Mouse (Mus musculus) limb, embryonic 15.5 days (tissue): ENCODE measurements around the gene Stk16. TPM values are rescaled to one million over a fixed set of nuclear protein-coding genes. Genes with fewer than 3 reads are reported as not detected.

Source experiments
- ATAC-seq: fragments of 200-750 bp; cut with Nextera tagmentation; 2 replicates; pipeline ENCODE4 v1.8.0; 2017; ENCODE audit warnings: low read depth, moderate TSS enrichment; ENCODE audit not compliant: insufficient number of reproducible peaks, low FRiP score, low TSS enrichment
- H3K27ac ChIP-seq: fragments of 300-500 bp; sonication (generic); 2 replicates; pipeline ENCODE4 v1.5.1; 2015; ENCODE audit warnings: moderate library complexity, mild to moderate bottlenecking, inconsistent platforms
- H3K27me3 ChIP-seq: fragments of 300-500 bp; sonication (generic); 2 replicates; pipeline ENCODE4 v1.6.1; 2015; ENCODE audit warnings: inconsistent platforms
- H3K36me3 ChIP-seq: fragments of 300-500 bp; sonication (generic); 2 replicates; pipeline ENCODE4 v1.6.1; 2015; ENCODE audit warnings: inconsistent platforms
- H3K4me1 ChIP-seq: fragments of 300-500 bp; sonication (generic); 2 replicates; pipeline ENCODE4 v1.6.1; 2015; ENCODE audit warnings: inconsistent platforms
- H3K4me2 ChIP-seq: fragments of 300-500 bp; sonication (generic); 2 replicates; pipeline ENCODE4 v1.6.1; 2015; ENCODE audit warnings: mild to moderate bottlenecking, inconsistent platforms
- H3K4me3 ChIP-seq: fragments of 300-500 bp; sonication (generic); 2 replicates; pipeline ENCODE4 v1.5.1; 2015; ENCODE audit warnings: mild to moderate bottlenecking, inconsistent platforms
- H3K9ac ChIP-seq: fragments of 300-500 bp; sonication (generic); 2 replicates; pipeline ENCODE4 v1.6.1; 2015; ENCODE audit warnings: inconsistent platforms
- H3K9me3 ChIP-seq: fragments of 300-500 bp; sonication (generic); 2 replicates; pipeline ENCODE4 v1.6.1; 2016; ENCODE audit warnings: inconsistent platforms
- WGBS: fragments of 180-500 bp; shearing (Covaris S2); methylation state at CpG from one replicate; pipeline ENCODE4 v1.1.7; 2015; 5-methylcytosine and 5-hydroxymethylcytosine counted together
- polyA plus RNA-seq: library from polyadenylated mRNA; unstranded; fragments of >200 nt; fragmentation: Nextera tagmentation; extraction: Ambion mirVana; gene quantifications from 2 replicates; pipeline ENCODE4 v1.2.1, GENCODE M21; 2015

The Stk16 gene
- polyA plus RNA-seq, 1 experiment from 2014 or later = 119 TPM

GRCm38 (mm10) chr1:75187914-75188483, 22.6 kb upstream of the Stk16 start:
- Histone ChIP-seq H3K36me3 (peaks cover 52% of the 10 kb centered on the region), H3K9me3 (no peaks in the 10 kb centered on the region), H3K27ac (no peak overlapping the region), H3K9ac (no peak overlapping the region), H3K27me3 (no peaks in the 10 kb centered on the region), H3K4me2 (no peak overlapping the region), H3K4me3 (no peak overlapping the region), H3K4me1 (peaks cover 16% of the 10 kb centered on the region)
- 84% methylated on average over 2 of the region's 2 CpGs for WGBS
- no peak for ATAC-seq

GRCm38 (mm10) chr1:75190577-75190976, 20.1 kb upstream of the Stk16 start:
- no peak for ATAC-seq
- Histone ChIP-seq H3K4me2 (peak overlapping the region; percentile 86; the same call in 1 of the 2 replicates), H3K36me3 (peaks cover 38% of the 10 kb centered on the region), H3K27me3 (no peaks in the 10 kb centered on the region), H3K9me3 (no peaks in the 10 kb centered on the region), H3K4me3 (no peak overlapping the region), H3K4me1 (peaks cover 22% of the 10 kb centered on the region), H3K9ac (no peak overlapping the region), H3K27ac (no peak overlapping the region)
- 57% methylated on average over 2 of the region's 2 CpGs for WGBS

GRCm38 (mm10) chr1:75191258-75191621, 19.4 kb upstream of the Stk16 start:
- peak overlapping the region; percentile 85 for H3K9ac ChIP-seq
- ATAC-seq = no peak
- peak overlapping the region; percentile 94 for H3K27ac ChIP-seq
- 38% methylated on average over 5 of the region's 5 CpGs for WGBS
- H3K27me3 ChIP-seq = no peaks in the 10 kb centered on the region
- H3K36me3 ChIP-seq = peaks cover 38% of the 10 kb centered on the region
- H3K4me3 ChIP-seq = peak overlapping the region; percentile 79
- no peaks in the 10 kb centered on the region for H3K9me3 ChIP-seq
- H3K4me2 ChIP-seq = peak overlapping the region; percentile 86
- peaks cover 22% of the 10 kb centered on the region for H3K4me1 ChIP-seq

GRCm38 (mm10) chr1:75191622-75192402, 18.8 kb upstream of the Stk16 start, which contains the start of the genes Ankzf1 and Atg9a:
Gene Ankzf1 (plus strand): TSS chr1:75192151.
Gene Atg9a (minus strand): TSS chr1:75192196.
- peak within 1 kb of the TSS; percentile 94 for H3K27ac ChIP-seq
- H3K9ac ChIP-seq = peak within 1 kb of the TSS; percentile 85
- peaks cover 38% of the 10 kb centered on the region for H3K36me3 ChIP-seq
- ATAC-seq = peak; percentile 98
- peak within 1 kb of the TSS; percentile 86 for H3K4me2 ChIP-seq
- H3K27me3 ChIP-seq = no peaks in the 10 kb centered on the region
- no peaks in the 10 kb centered on the region for H3K9me3 ChIP-seq
- peak within 1 kb of the TSS; percentile 79 for H3K4me3 ChIP-seq
- under 1% methylated on average over 55 of the region's 56 CpGs for WGBS
- peaks cover 22% of the 10 kb centered on the region for H3K4me1 ChIP-seq

- Histone ChIP-seq H3K4me3 (peak overlapping the region; percentile 79), H3K9me3 (no peaks in the 10 kb centered on the region), H3K36me3 (peaks cover 36% of the 10 kb centered on the region), H3K4me1 (peaks cover 22% of the 10 kb centered on the region), H3K27ac (peak overlapping the region; percentile 94), H3K4me2 (peak overlapping the region; percentile 86), H3K27me3 (no peaks in the 10 kb centered on the region), H3K9ac (peak overlapping the region; percentile 85)
- WGBS = under 1% methylated on average over 19 of the region's 19 CpGs
- ATAC-seq = no peak
These were observed 18.2 kb upstream of the Stk16 start for GRCm38 (mm10) chr1:75192452-75192851.

GRCm38 (mm10) chr1:75201236-75201635, 9.4 kb upstream of the Stk16 start:
- Histone ChIP-seq H3K36me3 (peaks cover 52% of the 10 kb centered on the region), H3K9me3 (no peaks in the 10 kb centered on the region), H3K27ac (no peak overlapping the region), H3K4me3 (no peak overlapping the region), H3K9ac (no peak overlapping the region), H3K27me3 (no peaks in the 10 kb centered on the region), H3K4me1 (no peaks in the 10 kb centered on the region), H3K4me2 (no peak overlapping the region)
- ATAC-seq = no peak
- WGBS = 92% methylated on average over 1 of the region's 1 CpGs

GRCm38 (mm10) chr1:75208967-75209678, 1.5 kb upstream of the Stk16 start:
- Histone ChIP-seq H3K4me3 (peak overlapping the region; percentile 51), H3K4me1 (peaks cover 40% of the 10 kb centered on the region), H3K27ac (peak overlapping the region; percentile 74), H3K36me3 (peaks cover 24% of the 10 kb centered on the region), H3K9me3 (no peaks in the 10 kb centered on the region), H3K4me2 (peak overlapping the region; percentile 85), H3K27me3 (no peaks in the 10 kb centered on the region), H3K9ac (peak overlapping the region; percentile 55)
- no peak for ATAC-seq
- 9% methylated on average over 34 of the region's 34 CpGs for WGBS

GRCm38 (mm10) chr1:75211141-75211708, 587 bp downstream of the Stk16 start:
- H3K4me1 ChIP-seq = peaks cover 40% of the 10 kb centered on the region
- H3K4me2 ChIP-seq = peak overlapping the region; percentile 85
- peaks cover 42% of the 10 kb centered on the region for H3K36me3 ChIP-seq
- peak overlapping the region; percentile 86 for H3K4me3 ChIP-seq
- no peaks in the 10 kb centered on the region for H3K9me3 ChIP-seq
- ATAC-seq = no peak
- H3K27me3 ChIP-seq = no peaks in the 10 kb centered on the region
- 10% methylated on average over 17 of the region's 17 CpGs for WGBS
- peak overlapping the region; percentile 65 for H3K27ac ChIP-seq
- peak overlapping the region; percentile 96 for H3K9ac ChIP-seq

- H3K27me3 ChIP-seq = peaks cover 10% of the 10 kb centered on the region; the same call in 1 of the 2 replicates
- H3K4me1 ChIP-seq = peaks cover 40% of the 10 kb centered on the region
- H3K4me2 ChIP-seq = no peak overlapping the region
- no peaks in the 10 kb centered on the region for H3K9me3 ChIP-seq
- H3K36me3 ChIP-seq = peaks cover 40% of the 10 kb centered on the region
- no peak for ATAC-seq
- no peak overlapping the region for H3K9ac ChIP-seq
- no peak overlapping the region for H3K4me3 ChIP-seq
- no peak overlapping the region for H3K27ac ChIP-seq
- 95% methylated on average over 4 of the region's 4 CpGs for WGBS
These were observed 1.9 kb downstream of the Stk16 start for GRCm38 (mm10) chr1:75212542-75212941.

- no peak overlapping the region for H3K27ac ChIP-seq
- H3K4me3 ChIP-seq = no peak overlapping the region
- H3K27me3 ChIP-seq = peaks cover 13% of the 10 kb centered on the region
- WGBS = 88% methylated on average over 7 of the region's 7 CpGs
- H3K4me1 ChIP-seq = peaks cover 44% of the 10 kb centered on the region
- no peak for ATAC-seq
- no peak overlapping the region for H3K4me2 ChIP-seq
- peaks cover 40% of the 10 kb centered on the region for H3K36me3 ChIP-seq
- no peak overlapping the region for H3K9ac ChIP-seq
- no peaks in the 10 kb centered on the region for H3K9me3 ChIP-seq
These were observed 2.5 kb downstream of the Stk16 start for GRCm38 (mm10) chr1:75213096-75213495.

- H3K4me2 ChIP-seq = no peak overlapping the region
- H3K4me3 ChIP-seq = no peak overlapping the region
- H3K36me3 ChIP-seq = peaks cover 40% of the 10 kb centered on the region
- H3K27ac ChIP-seq = no peak overlapping the region
- H3K9me3 ChIP-seq = no peaks in the 10 kb centered on the region
- WGBS = 80% methylated on average over 2 of the region's 2 CpGs
- peaks cover 26% of the 10 kb centered on the region for H3K27me3 ChIP-seq
- no peak for ATAC-seq
- no peak overlapping the region for H3K9ac ChIP-seq
- peaks cover 45% of the 10 kb centered on the region for H3K4me1 ChIP-seq
These were observed 3.8 kb downstream of the Stk16 start for GRCm38 (mm10) chr1:75214442-75214841.
